Mouse (Mus musculus) embryonic fibroblast, embryonic 13.5 days (primary cell): ENCODE results near the gene Mettl24. TPM values are rescaled to one million over a fixed set of nuclear protein-coding genes. Genes with fewer than 3 reads are reported as not detected.

Source experiments
- H3K27ac ChIP-seq: 2 replicates; pipeline ENCODE4 v1.5.1; 2012; ENCODE audit warnings: low read length, control low read depth, inconsistent platforms; ENCODE audit not compliant: insufficient read depth
- H3K4me1 ChIP-seq: 2 replicates; pipeline ENCODE4 v1.6.1; 2011; ENCODE audit warnings: low read length; ENCODE audit not compliant: control insufficient read depth, insufficient read depth
- H3K4me3 ChIP-seq: 2 replicates; pipeline ENCODE4 v1.5.1; 2011; ENCODE audit warnings: mild to moderate bottlenecking, control low read depth, low read length; ENCODE audit not compliant: insufficient read depth
- CTCF ChIP-seq: IDR thresholded peaks from 2 replicates; pipeline ENCODE4 v1.5.1; 2011; ENCODE audit warnings: mild to moderate bottlenecking, control low read depth, low read length, moderate library complexity, borderline replicate concordance; ENCODE audit not compliant: insufficient read depth
- POLR2A ChIP-seq: IDR thresholded peaks from 2 replicates; pipeline ENCODE4 v1.6.1; 2011; ENCODE audit warnings: low read depth, mild to moderate bottlenecking, control low read depth, low read length, moderate library complexity
- polyA plus RNA-seq: library from polyadenylated mRNA; stranded (reverse); fragments of >200 nt; gene quantifications from 2 replicates; pipeline ENCODE4 v1.2.4, GENCODE M21; 2011; ENCODE audit warnings: low read depth; ENCODE audit not compliant: missing spikeins, insufficient read length

The Mettl24 gene
- polyA plus RNA-seq, 1 experiment: 0.68 TPM

GRCm38 (mm10) chr10:40713829-40714228, 30.7 kb downstream of the Mettl24 start:
- H3K4me1 ChIP-seq: no peaks in the 10 kb centered on the region
- no peak overlapping the region for H3K4me3 ChIP-seq
- no peak for TF ChIP-seq CTCF
- no peak for TF ChIP-seq POLR2A
- no peak overlapping the region for H3K27ac ChIP-seq

- H3K4me3 ChIP-seq: no peak overlapping the region
- TF ChIP-seq POLR2A: no peak
- TF ChIP-seq CTCF: no peak
- H3K27ac ChIP-seq: no peak overlapping the region
- H3K4me1 ChIP-seq: no peaks in the 10 kb centered on the region
Observed at GRCm38 (mm10) chr10:40715151-40715550, 32.1 kb downstream of the Mettl24 start.

- H3K27ac ChIP-seq: no peak overlapping the region
- H3K4me3 ChIP-seq: no peak overlapping the region
- TF ChIP-seq CTCF (no peak), POLR2A (no peak)
- no peaks in the 10 kb centered on the region for H3K4me1 ChIP-seq
Observed at GRCm38 (mm10) chr10:40716296-40716695, 33.2 kb downstream of the Mettl24 start.

- TF ChIP-seq CTCF (no peak), POLR2A (no peak)
- no peak overlapping the region for H3K27ac ChIP-seq
- H3K4me1 ChIP-seq: no peaks in the 10 kb centered on the region
- no peak overlapping the region for H3K4me3 ChIP-seq
Observed at GRCm38 (mm10) chr10:40716713-40717112, 33.6 kb downstream of the Mettl24 start.

GRCm38 (mm10) chr10:40718362-40718761, 35.3 kb downstream of the Mettl24 start:
- Histone ChIP-seq H3K4me3 (no peak overlapping the region), H3K4me1 (no peaks in the 10 kb centered on the region)
- no peak for TF ChIP-seq CTCF
- TF ChIP-seq POLR2A: no peak

GRCm38 (mm10) chr10:40719062-40719461, 36.0 kb downstream of the Mettl24 start:
- Histone ChIP-seq H3K27ac (no peak overlapping the region), H3K4me3 (no peak overlapping the region), H3K4me1 (no peaks in the 10 kb centered on the region)
- no peak for TF ChIP-seq CTCF
- TF ChIP-seq POLR2A: no peak

More at GRCm38 (mm10) chr10:40718362-40718761, 35.3 kb downstream of the Mettl24 start:
- no peak overlapping the region for H3K27ac ChIP-seq

- Histone ChIP-seq H3K27ac (no peak overlapping the region), H3K4me3 (no peak overlapping the region), H3K4me1 (no peaks in the 10 kb centered on the region)
- no peak for TF ChIP-seq CTCF
- no peak for TF ChIP-seq POLR2A
Observed at GRCm38 (mm10) chr10:40720883-40721282, 37.8 kb downstream of the Mettl24 start.

- TF ChIP-seq POLR2A (no peak), CTCF (no peak)
- Histone ChIP-seq H3K4me3 (no peak overlapping the region), H3K27ac (no peak overlapping the region), H3K4me1 (no peaks in the 10 kb centered on the region)
Observed at GRCm38 (mm10) chr10:40724342-40724741, 41.3 kb downstream of the Mettl24 start.

- TF ChIP-seq CTCF (no peak), POLR2A (no peak)
- Histone ChIP-seq H3K4me3 (no peak overlapping the region), H3K4me1 (no peaks in the 10 kb centered on the region), H3K27ac (no peak overlapping the region)
Observed at GRCm38 (mm10) chr10:40725066-40725465, 42.0 kb downstream of the Mettl24 start.

GRCm38 (mm10) chr10:40725471-40725870, 42.4 kb downstream of the Mettl24 start:
- H3K4me3 ChIP-seq: no peak overlapping the region
- H3K27ac ChIP-seq: no peak overlapping the region
- H3K4me1 ChIP-seq: peaks cover 3% of the 10 kb centered on the region; the same call in 1 of the 2 replicates
- no peak for TF ChIP-seq CTCF
- TF ChIP-seq POLR2A: no peak

- Histone ChIP-seq H3K4me1 (peaks cover 4% of the 10 kb centered on the region; the same call in 1 of the 2 replicates), H3K4me3 (no peak overlapping the region), H3K27ac (no peak overlapping the region)
- TF ChIP-seq CTCF (no peak), POLR2A (no peak)
Observed at GRCm38 (mm10) chr10:40726288-40726902, 43.3 kb downstream of the Mettl24 start.
